Mouse (Mus musculus) erythroblast, embryonic 14.5 days (primary cell): Measurements from ENCODE around the gene Ccdc85c. TPM values are rescaled to one million over a fixed set of nuclear protein-coding genes. Genes with fewer than 3 reads are reported as not detected.

ENCODE experiments used
- H3K27me3 ChIP-seq: 2 replicates; pipeline ENCODE4 v1.6.1; 2012; ENCODE audit warnings: inconsistent platforms; ENCODE audit not compliant: control insufficient read depth
- H3K36me3 ChIP-seq: 2 replicates; pipeline ENCODE4 v1.6.1; 2012; ENCODE audit warnings: mild to moderate bottlenecking, inconsistent platforms; ENCODE audit not compliant: control insufficient read depth
- H3K4me1 ChIP-seq: 2 replicates; pipeline ENCODE4 v1.6.1; 2012; ENCODE audit warnings: inconsistent platforms; ENCODE audit not compliant: control insufficient read depth
- H3K4me3 ChIP-seq: replicated peaks from 2 replicates; pipeline ENCODE3; 2012; ENCODE audit warnings: moderate library complexity, mild to moderate bottlenecking, inconsistent platforms
- H3K9me3 ChIP-seq: 2 replicates; pipeline ENCODE4 v1.6.1; 2012; ENCODE audit warnings: low read length, inconsistent platforms, mixed read lengths; ENCODE audit not compliant: control insufficient read depth
- GATA1 ChIP-seq: IDR thresholded peaks from 2 replicates; pipeline ENCODE4 v1.6.1; 2012; ENCODE audit warnings: low read length, inconsistent platforms, mixed read lengths
- TAL1 ChIP-seq: IDR thresholded peaks from 3 replicates; pipeline ENCODE4 v1.6.1; 2012; ENCODE audit warnings: low read length, inconsistent platforms, mixed read lengths
- polyA plus RNA-seq: library from polyadenylated mRNA; stranded (reverse); fragments of >175 nt; gene quantifications from 2 replicates; pipeline ENCODE4 v1.2.3, GENCODE M21; 2012

Gene Ccdc85c
- polyA plus RNA-seq, 1 experiment, result 0.23 TPM

DNA sequence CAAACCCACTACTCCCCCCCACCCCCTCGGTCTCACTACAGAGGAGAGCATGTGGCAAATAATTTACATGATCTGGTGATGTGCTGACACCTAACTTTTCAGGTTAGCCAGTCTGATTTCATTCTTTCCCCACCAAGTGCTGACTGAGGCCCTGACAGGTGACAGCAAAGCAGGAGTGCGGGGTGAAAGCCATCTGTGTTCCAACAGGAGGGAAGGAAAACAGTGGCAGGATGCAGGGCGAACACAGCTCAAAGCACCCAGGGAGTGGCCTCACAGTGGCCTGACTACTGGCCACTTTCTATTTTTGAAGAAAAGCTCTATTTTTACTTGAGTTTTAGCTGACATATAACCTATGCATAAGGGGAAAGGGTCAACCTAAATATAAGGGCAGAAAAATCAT is 111.5 kb downstream of the Ccdc85c start:
- Histone ChIP-seq H3K9me3 (no peaks in the 10 kb centered on the region), H3K27me3 (no peaks in the 10 kb centered on the region), H3K4me3 (no peak overlapping the region), H3K36me3 (peaks cover 73% of the 10 kb centered on the region), H3K4me1 (no peaks in the 10 kb centered on the region; the same call in 1 of the 2 replicates)
- TF ChIP-seq TAL1 (no peak), GATA1 (no peak)

DNA sequence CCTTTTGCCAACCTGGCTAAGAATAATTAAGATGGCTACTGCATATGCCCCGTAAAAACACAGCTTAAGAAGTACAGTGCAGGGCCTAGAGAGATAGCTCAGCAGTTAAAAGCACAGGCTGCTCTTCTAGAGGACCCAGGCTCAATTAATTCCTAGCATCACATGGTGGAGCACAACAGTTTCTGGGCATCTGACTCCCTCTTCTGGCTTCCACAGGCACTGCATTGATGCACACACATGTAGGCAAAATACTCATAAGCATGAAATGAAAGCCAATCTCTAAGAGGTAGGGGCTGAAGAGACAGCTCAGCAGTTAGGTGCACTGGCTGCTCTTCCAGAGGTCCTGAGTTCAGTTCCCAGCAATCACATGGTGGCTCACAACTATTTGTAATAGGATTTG is 113.2 kb downstream of the Ccdc85c start:
- Histone ChIP-seq H3K4me3 (no peak overlapping the region), H3K4me1 (no peaks in the 10 kb centered on the region; the same call in 1 of the 2 replicates), H3K9me3 (no peaks in the 10 kb centered on the region), H3K36me3 (peaks cover 88% of the 10 kb centered on the region), H3K27me3 (no peaks in the 10 kb centered on the region)
- no peak for TF ChIP-seq TAL1
- no peak for TF ChIP-seq GATA1

- peaks cover 93% of the 10 kb centered on the region for H3K36me3 ChIP-seq
- TF ChIP-seq GATA1, result no peak
- no peaks in the 10 kb centered on the region for H3K27me3 ChIP-seq
- H3K4me1 ChIP-seq, result no peaks in the 10 kb centered on the region
- no peaks in the 10 kb centered on the region for H3K9me3 ChIP-seq
- H3K4me3 ChIP-seq, result no peak overlapping the region
These were observed 115.4 kb downstream of the Ccdc85c start for GRCm38 (mm10) chr12:108159863-108160262.

Other genes starting within 250 kb of the Ccdc85c start
- gene Setd3, start 96.1 kb downstream of the Ccdc85c start, polyA plus RNA-seq, result 1.8 and 2.0 TPM in 2 replicates
- gene Ccnk, start 95.8 kb downstream of the Ccdc85c start, polyA plus RNA-seq, result 11.6 and 12.1 TPM in 2 replicates
- gene Hhipl1, start 30.8 kb upstream of the Ccdc85c start, polyA plus RNA-seq, result not detected in 2 replicates
- not detected in 2 replicates for gene Cyp46a1, start 59.0 kb upstream of the Ccdc85c start, polyA plus RNA-seq
- 0.02 TPM in 1 of 2 replicates, not detected in the other for gene Eml1, start 95.5 kb upstream of the Ccdc85c start, polyA plus RNA-seq